Mouse (Mus musculus) CH12.LX (cell line): ENCODE results near the gene Ackr4. TPM values are rescaled to one million over a fixed set of nuclear protein-coding genes. Genes with fewer than 3 reads are reported as not detected.

Source experiments
- DNase-seq: peaks from one replicate; pipeline ENCODE4 v3.0.0-alpha.2; 2013; ENCODE audit errors: extremely low read depth
- H3K27ac ChIP-seq: 2 replicates; pipeline ENCODE4 v1.5.1; 2012; ENCODE audit warnings: low read depth, mild to moderate bottlenecking, control low read depth, moderate library complexity; ENCODE audit not compliant: insufficient read depth
- H3K27me3 ChIP-seq: replicated peaks from 2 replicates; pipeline ENCODE3; 2012; ENCODE audit warnings: inconsistent platforms
- H3K36me3 ChIP-seq, 2 experiments: replicated peaks in 1 of 2; 2 replicates each; pipeline versions ENCODE3 to v1.6.1; 2012; ENCODE audit warnings: inconsistent platforms in 1 of 2, low read length in 1 of 2, mild to moderate bottlenecking in 1 of 2, mixed read lengths in 1 of 2, moderate library complexity in 1 of 2; ENCODE audit not compliant: control insufficient read depth in 1 of 2, insufficient read depth in 1 of 2
- H3K4me1 ChIP-seq, 2 experiments: 2 replicates each; pipeline ENCODE4 v1.6.1; 2012; ENCODE audit warnings: inconsistent platforms in 1 of 2, moderate library complexity in 1 of 2; ENCODE audit not compliant: insufficient read depth in 2 of 2, control insufficient read depth in 1 of 2
- H3K4me2 ChIP-seq: 2 replicates; pipeline ENCODE4 v1.6.1; 2012; ENCODE audit warnings: low read depth, mild to moderate bottlenecking, control low read depth; ENCODE audit not compliant: poor library complexity, insufficient read depth, severe bottlenecking
- H3K4me3 ChIP-seq, 3 experiments: fragments of 150-350 bp in 1 of 3; sonication (generic) in 1 of 3; replicated peaks in 1 of 3; 2 replicates each; pipeline versions ENCODE3 to v1.5.1; 2011 to 2012; ENCODE audit warnings: low read depth in 2 of 3, low read length in 2 of 3, mild to moderate bottlenecking in 2 of 3, moderate library complexity in 2 of 3, control low read depth in 1 of 3, improper control_type of control experiment in 1 of 3, inconsistent platforms in 1 of 3, mixed read lengths in 1 of 3; ENCODE audit not compliant: poor library complexity in 1 of 3
- H3K79me2 ChIP-seq: replicated peaks from 2 replicates; pipeline ENCODE4 v1.6.1; 2012; ENCODE audit warnings: mild to moderate bottlenecking, moderate library complexity; ENCODE audit not compliant: control insufficient read depth, poor library complexity, insufficient read depth, severe bottlenecking; ENCODE audit errors: extremely low read depth
- H3K9ac ChIP-seq: 2 replicates; pipeline ENCODE4 v1.6.1; 2012; ENCODE audit warnings: low read depth, mild to moderate bottlenecking, control low read depth, moderate library complexity; ENCODE audit not compliant: insufficient read depth
- H3K9me3 ChIP-seq: replicated peaks from 2 replicates; pipeline ENCODE3; 2012; ENCODE audit warnings: low read length, inconsistent platforms, mixed read lengths
- BHLHE40 ChIP-seq: IDR thresholded peaks from 2 replicates; pipeline ENCODE4 v1.6.1; 2011; ENCODE audit warnings: mild to moderate bottlenecking, low read depth, low read length, improper control_type of control experiment
- CHD2 ChIP-seq: IDR thresholded peaks from 2 replicates; pipeline ENCODE4 v1.6.1; 2011; ENCODE audit warnings: low read length, improper control_type of control experiment
- CTCF ChIP-seq, 2 experiments: IDR thresholded peaks in 1 of 2; conservative IDR thresholded peaks in 1 of 2; 2 replicates each; pipeline ENCODE4 v1.5.1; 2011 to 2012; ENCODE audit warnings: low read depth in 2 of 2, low read length in 2 of 2, improper control_type of control experiment in 1 of 2, inconsistent platforms in 1 of 2, mild to moderate bottlenecking in 1 of 2, moderate library complexity in 1 of 2
- EP300 ChIP-seq: IDR thresholded peaks from 2 replicates; pipeline ENCODE4 v1.6.1; 2011; ENCODE audit warnings: low read length, improper control_type of control experiment
- ETS1 ChIP-seq: conservative IDR thresholded peaks from 2 replicates; pipeline ENCODE4 v1.6.1; 2012; ENCODE audit warnings: low read depth, mild to moderate bottlenecking, inconsistent platforms, low read length, improper control_type of control experiment, moderate library complexity
- GABPA ChIP-seq: IDR thresholded peaks from 2 replicates; pipeline ENCODE4 v1.6.1; 2012; ENCODE audit warnings: low read depth, low read length, improper control_type of control experiment, inconsistent platforms; ENCODE audit not compliant: insufficient replicate concordance
- HCFC1 ChIP-seq: IDR thresholded peaks from 2 replicates; pipeline ENCODE4 v1.6.1; 2012; ENCODE audit warnings: low read depth, mild to moderate bottlenecking, inconsistent platforms, low read length, improper control_type of control experiment
- JUND ChIP-seq: conservative IDR thresholded peaks from 2 replicates; pipeline ENCODE4 v1.6.1; 2011; ENCODE audit warnings: low read depth, low read length, improper control_type of control experiment
- KAT2A ChIP-seq: IDR thresholded peaks from 2 replicates; pipeline ENCODE4 v1.6.1; 2012; ENCODE audit warnings: low read length, improper control_type of control experiment, inconsistent platforms; ENCODE audit not compliant: insufficient replicate concordance
- MAZ ChIP-seq: IDR thresholded peaks from 2 replicates; pipeline ENCODE4 v1.6.1; 2012; ENCODE audit warnings: low read depth, mild to moderate bottlenecking, inconsistent platforms, low read length, improper control_type of control experiment, moderate library complexity
- MXI1 ChIP-seq: IDR thresholded peaks from 2 replicates; pipeline ENCODE4 v1.6.1; 2011; ENCODE audit warnings: mild to moderate bottlenecking, low read depth, low read length, improper control_type of control experiment
- NRF1 ChIP-seq: IDR thresholded peaks from 2 replicates; pipeline ENCODE4 v1.6.1; 2014; ENCODE audit warnings: low read depth, mild to moderate bottlenecking, inconsistent platforms, low read length, improper control_type of control experiment, moderate library complexity
- POLR2AphosphoS2 ChIP-seq: IDR thresholded peaks from 2 replicates; pipeline ENCODE4 v1.6.1; 2011; ENCODE audit warnings: low read depth, low read length, improper control_type of control experiment
- RAD21 ChIP-seq: IDR thresholded peaks from 2 replicates; pipeline ENCODE4 v1.6.1; 2011; ENCODE audit warnings: low read depth, mild to moderate bottlenecking, low read length, improper control_type of control experiment, moderate library complexity
- RCOR1 ChIP-seq: conservative IDR thresholded peaks from 2 replicates; pipeline ENCODE4 v1.6.1; 2012; ENCODE audit warnings: low read depth, mild to moderate bottlenecking, inconsistent platforms, low read length, improper control_type of control experiment
- SIN3A ChIP-seq: IDR thresholded peaks from 2 replicates; pipeline ENCODE4 v1.6.1; 2012; ENCODE audit warnings: low read length, improper control_type of control experiment, inconsistent platforms
- SMC3 ChIP-seq: IDR thresholded peaks from 2 replicates; pipeline ENCODE4 v1.6.1; 2011; ENCODE audit warnings: low read depth, low read length, improper control_type of control experiment
- USF2 ChIP-seq: conservative IDR thresholded peaks from 2 replicates; pipeline ENCODE4 v1.6.1; 2011; ENCODE audit warnings: low read depth, low read length, improper control_type of control experiment
- ZKSCAN1 ChIP-seq: IDR thresholded peaks from 2 replicates; pipeline ENCODE4 v1.6.1; 2012; ENCODE audit warnings: low read depth, inconsistent platforms, low read length, improper control_type of control experiment, borderline replicate concordance
- ZMIZ1 ChIP-seq: IDR thresholded peaks from 2 replicates; pipeline ENCODE4 v1.6.1; 2012; ENCODE audit warnings: low read depth, mild to moderate bottlenecking, inconsistent platforms, low read length, improper control_type of control experiment
- dilution Hi-C: fragments of 300-500 bp; cut with MboI; formaldehyde crosslinking; loops from 2 replicates; pipeline ENCODE4 v1.14.3; 2020; ENCODE audit warnings: low sequenced_read_pairs; ENCODE audit not compliant: extremely low pct_unique_long_range_greater_than_20kb, extremely low pct_ligation_motif_present
- in situ Hi-C: fragments of 300-500 bp; cut with MboI; formaldehyde crosslinking; loops from 3 replicates; pipeline ENCODE4 v1.14.3; 2019; ENCODE audit warnings: low sequenced_read_pairs, low pct_ligation_motif_present, low pct_unique_long_range_greater_than_20kb, mixed read lengths
- polyA plus RNA-seq: library from polyadenylated mRNA; unstranded; fragments of >175 nt; gene quantifications from 2 replicates; pipeline ENCODE4 v1.2.1, GENCODE M21; 2012; ENCODE audit warnings: low read depth; ENCODE audit not compliant: insufficient read length
- total RNA-seq, 2 experiments: library from RNA; depleted of rRNA; stranded (reverse); fragments of 300-350 nt in 1 of 2; fragments of >200 nt in 1 of 2; gene quantifications; 2 replicates each; pipeline ENCODE4 v1.2.3; 2012 to 2014

The Ackr4 gene
- total and polyA plus RNA-seq, 3 experiments, result 0.17 to 0.39 (median 0.33) TPM

DNA sequence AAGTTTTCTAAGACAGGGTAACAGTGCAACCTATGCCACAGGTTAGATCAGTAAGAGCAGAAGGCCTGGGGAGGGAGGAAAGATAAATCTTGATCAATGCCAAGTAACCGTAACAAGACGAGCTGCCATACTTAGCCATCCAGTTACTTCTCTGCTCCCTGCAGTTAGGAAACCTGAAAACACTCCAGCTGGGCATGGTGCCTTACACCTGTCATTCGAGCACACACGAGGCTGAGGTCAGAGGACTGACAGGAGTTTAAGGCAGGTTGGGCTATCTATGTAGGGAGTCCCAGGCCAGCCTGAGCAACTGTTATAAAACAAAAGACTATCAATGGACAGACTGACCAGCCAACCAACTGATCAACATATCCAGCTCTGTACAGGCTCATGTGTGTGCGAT, 39.2 kb upstream of the Ackr4 start:
- no peaks in the 10 kb centered on the region for H3K27me3 ChIP-seq
- no peak overlapping the region for H3K9ac ChIP-seq
- in situ Hi-C loops, result no loop called here
- H3K4me1 ChIP-seq, result peaks cover 0 to 15% of the 10 kb centered on the region in 2 experiments; a peak in 2 of 4 replicates
- H3K27ac ChIP-seq, result no peak overlapping the region
- peaks cover 53 to 88% of the 10 kb centered on the region in 2 experiments for H3K36me3 ChIP-seq
- H3K79me2 ChIP-seq, result no peaks in the 10 kb centered on the region
- no peaks in the 10 kb centered on the region for H3K9me3 ChIP-seq
- TF ChIP-seq MXI1 (no peak), JUND (no peak), RAD21 (no peak), ETS1 (no peak), USF2 (no peak), GABPA (no peak), HCFC1 (no peak)
- H3K4me2 ChIP-seq, result no peak overlapping the region
- dilution Hi-C loops, result no loop called here
- H3K4me3 ChIP-seq, result no peak overlapping the region
- DNase-seq, result no peak

DNA sequence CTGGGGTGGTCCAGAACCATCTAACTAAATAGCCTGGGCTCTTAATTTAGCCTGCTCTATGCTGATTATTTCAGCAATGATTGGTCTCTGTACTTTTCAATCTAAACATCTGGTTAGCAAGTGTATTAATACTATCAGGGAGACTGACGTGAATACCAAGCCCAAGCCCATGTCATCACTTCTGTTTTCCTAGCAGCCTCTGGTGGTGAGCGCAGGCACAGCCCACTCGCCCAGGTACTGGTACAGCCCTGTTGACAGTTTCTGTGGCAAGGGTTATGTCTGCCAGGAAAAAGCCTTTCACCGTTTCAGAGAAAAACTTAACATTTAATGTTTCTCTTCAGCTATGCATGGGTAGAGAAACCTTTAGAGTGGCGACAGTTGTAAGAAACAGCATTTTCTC, 37.5 kb upstream of the Ackr4 start:
- no peaks in the 10 kb centered on the region for H3K9me3 ChIP-seq
- TF ChIP-seq CTCF (conservative IDR thresholded peaks at IDR 0.05 in 1 of 2, IDR thresholded peaks at IDR 0.05 in 1 of 2; ENCODE audit: low read depth in 2 of 2, low read length in 2 of 2) (peak in 1 of 2 experiments; percentile 33; a peak in 2 of 4 replicates), RAD21 (peak; percentile 15), SIN3A (no peak), SMC3 (peak; percentile 16; the same call in 1 of the 2 replicates)
- H3K79me2 ChIP-seq, result no peaks in the 10 kb centered on the region
- no peaks in the 10 kb centered on the region for H3K27me3 ChIP-seq
- DNase-seq, result peak; percentile 16
- in situ Hi-C loops (no loop called here), dilution Hi-C loops (no loop called here)
- peaks cover 0 to 15% of the 10 kb centered on the region in 2 experiments; a peak in 2 of 4 replicates for H3K4me1 ChIP-seq
- no peak overlapping the region for H3K4me2 ChIP-seq
- no peak overlapping the region for H3K4me3 ChIP-seq
- H3K27ac ChIP-seq, result no peak overlapping the region
- H3K9ac ChIP-seq, result no peak overlapping the region
- H3K36me3 ChIP-seq, result peaks cover 59 to 87% of the 10 kb centered on the region in 2 experiments

- Histone ChIP-seq H3K4me1 (peaks cover 0 to 15% of the 10 kb centered on the region in 2 experiments; a peak in 2 of 4 replicates), H3K36me3 (peaks cover 63 to 95% of the 10 kb centered on the region in 2 experiments), H3K4me3 (no peak overlapping the region), H3K9ac (no peak overlapping the region), H3K27me3 (no peaks in the 10 kb centered on the region), H3K79me2 (no peaks in the 10 kb centered on the region), H3K27ac (no peak overlapping the region), H3K4me2 (no peak overlapping the region), H3K9me3 (no peaks in the 10 kb centered on the region)
- in situ Hi-C loops (no loop called here), dilution Hi-C loops (no loop called here)
- TF ChIP-seq BHLHE40 (no peak), ZKSCAN1 (no peak), MAZ (no peak), NRF1 (no peak), JUND (no peak), CHD2 (no peak), EP300 (no peak), RCOR1 (no peak), POLR2AphosphoS2 (no peak), KAT2A (no peak), ZMIZ1 (no peak)
- no peak for DNase-seq
Measured at GRCm38 (mm10) chr9:104161117-104161516, 34.4 kb upstream of the Ackr4 start.
